Mouse (Mus musculus) intestine, embryonic 14.5 days (tissue): ENCODE results near the gene Sec23ip. TPM values are rescaled to one million over a fixed set of nuclear protein-coding genes. Genes with fewer than 3 reads are reported as not detected.

Source experiments
- ATAC-seq: fragments of 200-750 bp; cut with Nextera tagmentation; replicated peaks from 2 replicates; pipeline ENCODE4 v1.8.0; 2017; ENCODE audit warnings: low read depth, moderate number of reproducible peaks, moderate TSS enrichment, moderate library complexity; ENCODE audit not compliant: low FRiP score, low TSS enrichment
- DNase-seq: peaks from one replicate; pipeline ENCODE4 v3.0.0-alpha.2; 2018; ENCODE audit warnings: low spot score
- H3K27ac ChIP-seq: fragments of 300-500 bp; sonication (generic); 2 replicates; pipeline ENCODE4 v1.5.1; 2014; ENCODE audit warnings: low read depth, mild to moderate bottlenecking, control low read depth
- H3K27me3 ChIP-seq: fragments of 300-500 bp; sonication (generic); replicated peaks from 2 replicates; pipeline ENCODE4 v1.6.1; 2014; ENCODE audit warnings: low read length, control low read depth; ENCODE audit not compliant: control insufficient read depth, insufficient read depth
- H3K36me3 ChIP-seq: fragments of 300-500 bp; sonication (generic); 2 replicates; pipeline ENCODE4 v1.6.1; 2014; ENCODE audit warnings: low read length, control low read depth; ENCODE audit not compliant: control insufficient read depth, insufficient read depth
- H3K4me1 ChIP-seq: fragments of 300-500 bp; sonication (generic); replicated peaks from 2 replicates; pipeline ENCODE4 v1.6.1; 2014; ENCODE audit warnings: low read length, control low read depth, mixed read lengths; ENCODE audit not compliant: control insufficient read depth, insufficient read depth
- H3K4me2 ChIP-seq: fragments of 300-500 bp; sonication (generic); 2 replicates; pipeline ENCODE4 v1.6.1; 2014; ENCODE audit warnings: low read length
- H3K4me3 ChIP-seq: fragments of 300-500 bp; sonication (generic); 2 replicates; pipeline ENCODE4 v1.5.1; 2014; ENCODE audit warnings: low read depth, low read length, control low read depth, mixed read lengths
- H3K9ac ChIP-seq: fragments of 300-500 bp; sonication (generic); 2 replicates; pipeline ENCODE4 v1.6.1; 2014; ENCODE audit warnings: mild to moderate bottlenecking, low read length
- H3K9me3 ChIP-seq: fragments of 300-500 bp; sonication (generic); 2 replicates; pipeline ENCODE4 v1.6.1; 2016; ENCODE audit warnings: low read length, control low read depth; ENCODE audit not compliant: control insufficient read depth
- WGBS: fragments of 180-500 bp; shearing (Covaris S2); extraction: QIAGEN DNeasy Blood & Tissue Kit; methylation state at CpG from one replicate; pipeline ENCODE4 v1.1.7; 2014; 5-methylcytosine and 5-hydroxymethylcytosine counted together
- polyA plus RNA-seq: library from polyadenylated mRNA; unstranded; fragments of >200 nt; fragmentation: Nextera tagmentation; extraction: Ambion mirVana; gene quantifications from 2 replicates; pipeline ENCODE4 v1.2.1, GENCODE M21; 2014

The Sec23ip gene
- polyA plus RNA-seq, 1 experiment from 2014 or later, result 34.0 TPM

GRCm38 (mm10) chr7:128728738-128729137 lies 16.0 kb upstream of the Sec23ip start:
- Histone ChIP-seq H3K9ac (no peak overlapping the region), H3K4me1 (peaks cover 11% of the 10 kb centered on the region; the same call in 1 of the 2 replicates), H3K9me3 (no peaks in the 10 kb centered on the region), H3K36me3 (peaks cover 5% of the 10 kb centered on the region; the same call in 1 of the 2 replicates), H3K27me3 (no peaks in the 10 kb centered on the region), H3K4me2 (no peak overlapping the region), H3K4me3 (no peak overlapping the region), H3K27ac (no peak overlapping the region)
- no peak for DNase-seq
- ATAC-seq, result no peak
- WGBS, result 69% methylated on average over 10 of the region's 10 CpGs

GRCm38 (mm10) chr7:128731585-128731984 lies 13.2 kb upstream of the Sec23ip start:
- Histone ChIP-seq H3K27me3 (no peaks in the 10 kb centered on the region), H3K4me3 (no peak overlapping the region), H3K9me3 (no peaks in the 10 kb centered on the region), H3K4me2 (no peak overlapping the region), H3K4me1 (0 out of 2 replicates have a peak, but pooled peaks cover 6% of the 10 kb centered on the region), H3K27ac (no peak overlapping the region), H3K9ac (no peak overlapping the region), H3K36me3 (no peaks in the 10 kb centered on the region)
- no peak for DNase-seq
- no peak for ATAC-seq
- WGBS, result 69% methylated on average over 2 of the region's 2 CpGs

GRCm38 (mm10) chr7:128738041-128738440 lies 6.7 kb upstream of the Sec23ip start:
- H3K9me3 ChIP-seq, result no peaks in the 10 kb centered on the region
- 58% methylated on average over 5 of the region's 5 CpGs for WGBS
- ATAC-seq (no peak), DNase-seq (no peak)
- H3K27ac ChIP-seq, result no peak overlapping the region
- H3K4me3 ChIP-seq, result peak overlapping the region; percentile 98; the same call in 1 of the 2 replicates
- H3K36me3 ChIP-seq, result no peaks in the 10 kb centered on the region
- H3K27me3 ChIP-seq, result no peaks in the 10 kb centered on the region
- peak overlapping the region; percentile 96 for H3K4me2 ChIP-seq
- no peak overlapping the region; the same call in 1 of the 2 replicates for H3K9ac ChIP-seq
- H3K4me1 ChIP-seq, result peaks cover 17% of the 10 kb centered on the region

GRCm38 (mm10) chr7:128739116-128739461 lies 5.7 kb upstream of the Sec23ip start:
- H3K4me2 ChIP-seq, result peak overlapping the region; percentile 96
- no peaks in the 10 kb centered on the region for H3K9me3 ChIP-seq
- H3K27me3 ChIP-seq, result no peaks in the 10 kb centered on the region
- H3K4me1 ChIP-seq, result peaks cover 18% of the 10 kb centered on the region
- ATAC-seq (no peak), DNase-seq (peak; percentile 58)
- peak overlapping the region; percentile 98 for H3K4me3 ChIP-seq
- no peak overlapping the region for H3K27ac ChIP-seq
- H3K36me3 ChIP-seq, result no peaks in the 10 kb centered on the region
- H3K9ac ChIP-seq, result peak overlapping the region; percentile 96
- WGBS, result 0% methylated on average over 15 of the region's 15 CpGs

GRCm38 (mm10) chr7:128739462-128740277 lies 5.1 kb upstream of the Sec23ip start:
- H3K27ac ChIP-seq, result peak overlapping the region; percentile 78
- peak overlapping the region; percentile 96 for H3K9ac ChIP-seq
- H3K36me3 ChIP-seq, result no peaks in the 10 kb centered on the region
- peak overlapping the region; percentile 96 for H3K4me2 ChIP-seq
- H3K27me3 ChIP-seq, result no peaks in the 10 kb centered on the region
- H3K4me1 ChIP-seq, result peaks cover 20% of the 10 kb centered on the region
- peak; percentile 36; the same call in 1 of the 2 replicates for ATAC-seq
- DNase-seq, result peak; percentile 70
- H3K9me3 ChIP-seq, result no peaks in the 10 kb centered on the region
- peak overlapping the region; percentile 98 for H3K4me3 ChIP-seq
- under 1% methylated on average over 79 of the region's 80 CpGs for WGBS

- DNase-seq, result peak; percentile 97
- H3K36me3 ChIP-seq, result no peaks in the 10 kb centered on the region
- no peaks in the 10 kb centered on the region for H3K27me3 ChIP-seq
- peaks cover 21% of the 10 kb centered on the region for H3K4me1 ChIP-seq
- H3K9ac ChIP-seq, result peak within 1 kb of the TSS; percentile 96
- H3K9me3 ChIP-seq, result no peaks in the 10 kb centered on the region
- peak within 1 kb of the TSS; percentile 78 for H3K27ac ChIP-seq
- H3K4me3 ChIP-seq, result peak within 1 kb of the TSS; percentile 98
- peak; percentile 86 for ATAC-seq
- WGBS, result under 1% methylated on average over 34 of the region's 35 CpGs
- peak within 1 kb of the TSS; percentile 96 for H3K4me2 ChIP-seq
Measured at GRCm38 (mm10) chr7:128740334-128740733, 4.4 kb upstream of the Sec23ip start, which contains the start of gene Mcmbp. Gene Mcmbp, minus strand, starts transcription at chr7:128740495.

GRCm38 (mm10) chr7:128743898-128744297 lies 845 bp upstream of the Sec23ip start:
- peak overlapping the region; percentile 100; the same call in 1 of the 2 replicates for H3K4me3 ChIP-seq
- peaks cover 32% of the 10 kb centered on the region for H3K4me1 ChIP-seq
- H3K9me3 ChIP-seq, result no peaks in the 10 kb centered on the region
- no peaks in the 10 kb centered on the region for H3K27me3 ChIP-seq
- DNase-seq (no peak), ATAC-seq (no peak)
- 76% methylated on average over 2 of the region's 2 CpGs for WGBS
- H3K9ac ChIP-seq, result no peak overlapping the region
- H3K27ac ChIP-seq, result no peak overlapping the region
- 0 out of 2 replicates have a peak, but pooled peaks cover 7% of the 10 kb centered on the region for H3K36me3 ChIP-seq
- peak overlapping the region; percentile 65 for H3K4me2 ChIP-seq

GRCm38 (mm10) chr7:128746151-128746550 lies 1.4 kb downstream of the Sec23ip start:
- H3K27me3 ChIP-seq, result no peaks in the 10 kb centered on the region
- H3K27ac ChIP-seq, result no peak overlapping the region
- peaks cover 21% of the 10 kb centered on the region for H3K36me3 ChIP-seq
- peak overlapping the region; percentile 100; the same call in 1 of the 2 replicates for H3K4me3 ChIP-seq
- WGBS, result 84% methylated on average over 10 of the region's 10 CpGs
- ATAC-seq (no peak), DNase-seq (no peak)
- peaks cover 29% of the 10 kb centered on the region for H3K4me1 ChIP-seq
- H3K9ac ChIP-seq, result peak overlapping the region; percentile 88
- H3K9me3 ChIP-seq, result no peaks in the 10 kb centered on the region
- H3K4me2 ChIP-seq, result peak overlapping the region; percentile 80
